Mouse (Mus musculus) intestine, embryonic 14.5 days (tissue): ENCODE data around the gene Tmprss11a. TPM values are rescaled to one million over a fixed set of nuclear protein-coding genes. Genes with fewer than 3 reads are reported as not detected.

Source experiments
- polyA plus RNA-seq: library from polyadenylated mRNA; unstranded; fragments of >200 nt; fragmentation: Nextera tagmentation; extraction: Ambion mirVana; gene quantifications from 2 replicates; pipeline ENCODE4 v1.2.1, GENCODE M21; 2014

The Tmprss11a gene
- polyA plus RNA-seq, 1 experiment from 2014 or later = not detected

Other genes with a start within 250 kb of the Tmprss11a start
- not detected in 2 replicates for gene Tmprss11c, start 179.7 kb downstream of the Tmprss11a start, polyA plus RNA-seq
- not detected in 2 replicates for gene Tmprss11d, start 95.6 kb downstream of the Tmprss11a start, polyA plus RNA-seq
- gene Tmprss11g, start 49.6 kb upstream of the Tmprss11a start, polyA plus RNA-seq = not detected in 2 replicates
- gene Tmprss11f, start 163.4 kb upstream of the Tmprss11a start, polyA plus RNA-seq = 0.19 TPM in 1 of 2 replicates, not detected in the other
- gene Tmprss11b, start 207.4 kb upstream of the Tmprss11a start, polyA plus RNA-seq = not detected in 2 replicates